Mouse (Mus musculus): ENCODE measurements at regions not wholly inside any gene's neighbourhood (a gene's known extent, or its start where the extent isn't known, plus 50 kb on each side); places are given as distances from the start of the nearest gene placed in this dataset.

DNA sequence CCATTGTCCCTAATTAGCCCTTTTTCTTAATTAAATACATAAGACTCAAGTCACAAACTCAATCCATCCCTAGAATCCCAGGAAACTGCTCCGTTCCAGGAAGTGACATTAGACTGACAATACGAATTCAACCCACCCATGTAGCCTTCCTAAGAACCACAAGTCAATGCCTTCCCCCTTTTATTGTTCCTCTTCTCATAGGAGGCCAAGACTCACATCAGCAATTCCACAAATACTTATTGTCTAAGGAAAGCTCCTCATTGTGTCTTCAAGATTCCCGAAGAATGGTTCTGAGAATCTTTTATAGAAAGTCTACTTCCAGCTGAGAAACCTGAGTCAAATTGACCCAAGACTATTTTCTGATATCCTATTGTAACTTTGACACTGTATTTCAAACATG, 147.3 kb downstream of the Dmac1 start:
- no peak for ATAC-seq (replicated peaks in 1 of 2; ENCODE audit: insufficient read depth in 1 of 2, low FRiP score in 2 of 2, low TSS enrichment in 1 of 2, low read depth in 1 of 2, poor library complexity in 2 of 2, severe bottlenecking in 2 of 2)

DNA sequence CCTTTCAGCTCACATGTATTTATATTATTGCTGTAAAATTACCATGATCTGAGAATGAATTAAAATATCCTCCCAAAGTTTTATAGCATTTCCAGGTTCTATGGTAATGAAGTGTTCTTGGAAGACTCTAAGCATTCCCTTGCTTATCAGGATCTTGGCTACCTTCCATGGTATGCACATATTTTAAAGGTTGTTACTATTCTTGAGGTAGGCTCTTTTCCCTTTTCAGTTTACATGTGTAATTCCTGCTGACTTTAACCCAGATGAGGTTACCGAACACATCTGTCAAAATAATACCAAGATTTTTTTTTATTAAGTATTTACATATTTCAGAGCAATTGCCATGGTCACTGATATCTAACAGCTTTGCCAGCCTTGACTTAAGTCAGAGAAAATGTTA, 162.2 kb downstream of the Dmac1 start:
- ATAC-seq (replicated peaks in 1 of 2; ENCODE audit: insufficient read depth in 1 of 2, low FRiP score in 2 of 2, low TSS enrichment in 1 of 2, low read depth in 1 of 2, poor library complexity in 2 of 2, severe bottlenecking in 2 of 2), result no peak

DNA sequence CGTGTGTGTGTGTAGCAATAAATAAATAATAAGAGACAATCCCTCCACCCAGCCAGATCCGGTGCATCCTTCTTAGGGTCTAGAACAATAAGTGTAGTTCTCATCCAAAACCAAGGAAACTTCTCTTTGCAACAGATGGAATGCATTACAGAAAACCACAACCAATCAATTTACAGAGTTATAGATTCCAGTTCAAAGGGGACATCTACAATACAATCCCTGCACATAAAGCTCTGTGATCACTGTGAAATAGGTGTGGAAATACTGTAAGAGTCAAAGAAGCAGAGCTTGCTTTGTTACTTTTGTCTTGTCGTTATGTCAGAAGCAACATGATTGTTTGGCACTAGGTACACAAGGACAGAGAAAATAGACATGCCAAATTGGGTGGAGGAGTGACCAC, 162.8 kb downstream of the Dmac1 start:
- no peak for ATAC-seq (replicated peaks in 1 of 2; ENCODE audit: insufficient read depth in 1 of 2, low FRiP score in 2 of 2, low TSS enrichment in 1 of 2, low read depth in 1 of 2, poor library complexity in 2 of 2, severe bottlenecking in 2 of 2)

DNA sequence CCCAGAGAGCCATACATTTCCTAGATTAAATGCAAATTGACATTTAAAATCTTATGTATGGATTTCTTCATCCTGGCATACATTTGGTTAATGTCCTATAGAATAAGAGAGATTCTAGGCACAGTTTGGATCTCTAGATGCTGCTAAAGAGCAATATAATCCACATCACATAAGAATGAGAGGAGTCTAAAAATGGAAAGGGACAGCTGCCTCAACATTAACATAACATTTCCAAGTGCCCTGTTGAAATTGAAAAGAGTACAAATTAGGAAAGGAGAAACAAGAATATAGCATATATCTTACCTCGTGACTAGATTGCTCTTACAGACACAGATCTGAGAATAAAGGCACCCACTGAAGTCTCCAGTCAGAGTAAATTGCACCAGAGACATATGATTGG, 212.3 kb downstream of the Dmac1 start:
- no peak for ATAC-seq (replicated peaks in 1 of 2; ENCODE audit: insufficient read depth in 1 of 2, low FRiP score in 2 of 2, low TSS enrichment in 1 of 2, low read depth in 1 of 2, poor library complexity in 2 of 2, severe bottlenecking in 2 of 2)

DNA sequence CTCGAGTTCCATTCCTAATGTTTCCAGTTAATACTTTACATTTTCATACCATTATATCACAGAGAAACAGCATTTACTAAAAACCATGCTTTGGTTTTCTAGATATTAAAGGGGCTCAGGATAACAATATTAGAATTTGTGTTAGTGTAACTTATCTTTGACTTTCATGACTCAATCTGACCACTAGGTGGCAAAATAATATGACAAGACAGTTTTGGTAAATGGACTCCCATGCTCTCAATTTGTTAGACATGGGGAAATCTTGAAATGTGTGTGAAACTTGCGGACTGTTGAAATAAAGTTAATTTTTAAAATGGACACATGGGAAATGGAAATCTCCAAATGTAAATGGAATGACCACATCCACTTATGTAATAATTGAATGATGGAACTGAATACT, 214.8 kb downstream of the Dmac1 start:
- peak in 1 of 2 experiments; percentile 56; a peak in 1 of 4 replicates for ATAC-seq (replicated peaks in 1 of 2; ENCODE audit: insufficient read depth in 1 of 2, low FRiP score in 2 of 2, low TSS enrichment in 1 of 2, low read depth in 1 of 2, poor library complexity in 2 of 2, severe bottlenecking in 2 of 2)

DNA sequence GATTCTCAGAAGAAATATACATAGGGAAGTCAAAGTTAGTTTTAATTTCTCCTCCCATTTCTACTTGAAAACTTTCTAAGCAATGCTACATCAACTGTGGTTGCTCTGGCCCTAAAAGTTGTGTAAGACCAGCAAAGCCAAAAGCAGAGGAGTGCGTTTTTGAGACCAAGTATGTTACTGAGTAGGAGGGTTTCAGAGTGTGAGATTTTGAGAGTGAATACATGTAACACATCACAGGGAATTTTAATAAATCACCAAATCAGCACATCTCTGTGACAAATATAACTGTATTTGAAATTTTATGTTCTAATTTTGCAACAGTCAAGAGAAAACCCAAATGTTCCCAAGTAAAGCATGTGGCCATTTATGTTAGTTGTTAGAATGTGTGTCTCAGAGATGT, 234.6 kb downstream of the Dmac1 start:
- ATAC-seq (replicated peaks in 1 of 2; ENCODE audit: insufficient read depth in 1 of 2, low FRiP score in 2 of 2, low TSS enrichment in 1 of 2, low read depth in 1 of 2, poor library complexity in 2 of 2, severe bottlenecking in 2 of 2), result no peak

DNA sequence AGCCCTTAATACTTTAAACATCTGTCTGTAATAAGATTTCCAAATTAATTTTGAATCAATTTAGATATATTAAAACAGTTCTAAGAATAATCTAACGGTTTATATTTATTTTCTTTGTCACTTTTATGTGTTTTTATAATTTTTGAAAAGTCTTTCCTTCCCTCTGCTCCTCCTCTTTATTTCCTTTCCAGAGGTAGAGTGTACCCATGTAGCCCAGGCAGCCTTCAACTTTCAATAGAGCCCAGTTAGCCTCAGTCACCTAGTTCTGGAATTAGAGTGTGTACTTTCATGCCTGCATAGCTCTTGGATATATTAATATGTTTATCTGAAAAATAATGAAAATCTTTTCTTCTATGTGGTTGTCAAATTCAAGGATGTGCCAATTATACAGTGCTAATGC, 235.5 kb downstream of the Dmac1 start:
- no peak for ATAC-seq (replicated peaks in 1 of 2; ENCODE audit: insufficient read depth in 1 of 2, low FRiP score in 2 of 2, low TSS enrichment in 1 of 2, low read depth in 1 of 2, poor library complexity in 2 of 2, severe bottlenecking in 2 of 2)

DNA sequence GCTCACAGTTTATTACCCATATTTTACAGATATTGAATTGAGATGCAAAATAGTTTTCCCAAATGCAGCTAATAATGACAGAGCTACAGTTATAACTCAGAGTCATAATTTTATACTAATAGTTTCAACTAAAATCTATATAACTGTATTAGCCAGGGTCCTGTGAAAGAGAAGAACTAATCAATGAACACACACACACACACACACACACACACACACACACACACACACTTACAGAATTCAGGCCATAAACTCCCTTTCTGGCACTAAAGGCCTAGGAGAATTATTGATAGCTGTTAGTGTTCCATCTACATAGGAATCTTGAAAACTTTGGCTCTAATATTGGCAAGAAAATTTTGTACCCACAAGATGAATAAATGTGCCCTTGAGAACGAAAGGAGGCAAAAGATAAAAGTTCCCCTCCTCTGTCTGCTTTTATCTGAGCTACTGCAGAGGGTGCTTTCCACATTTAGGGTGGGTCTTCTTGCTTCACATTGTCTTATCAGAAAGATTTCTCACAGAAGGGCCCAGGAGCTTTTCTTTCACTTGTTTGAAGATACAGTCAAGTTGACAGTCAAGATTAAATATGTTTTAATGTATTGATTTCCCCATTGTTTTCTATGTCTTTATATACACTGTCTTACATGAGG, 236.1 kb downstream of the Dmac1 start:
- ATAC-seq (replicated peaks in 1 of 2; ENCODE audit: insufficient read depth in 1 of 2, low FRiP score in 2 of 2, low TSS enrichment in 1 of 2, low read depth in 1 of 2, poor library complexity in 2 of 2, severe bottlenecking in 2 of 2), result no peak
